Mouse (Mus musculus): Measurements from ENCODE around the gene Minpp1. TPM values are rescaled to one million over a fixed set of nuclear protein-coding genes. Genes with fewer than 3 reads are reported as not detected.
"Not testable (repeated sequence)": the region's sequence is repeated elsewhere in the genome, so short reads cannot be mapped to it uniquely, and the experiment has no call there.

Minpp1 gene
- 37.5 and 38.7 TPM in 2 replicates for polyA plus RNA-seq (2015; fragmentation: Nextera tagmentation; extraction: Ambion mirVana)

DNA sequence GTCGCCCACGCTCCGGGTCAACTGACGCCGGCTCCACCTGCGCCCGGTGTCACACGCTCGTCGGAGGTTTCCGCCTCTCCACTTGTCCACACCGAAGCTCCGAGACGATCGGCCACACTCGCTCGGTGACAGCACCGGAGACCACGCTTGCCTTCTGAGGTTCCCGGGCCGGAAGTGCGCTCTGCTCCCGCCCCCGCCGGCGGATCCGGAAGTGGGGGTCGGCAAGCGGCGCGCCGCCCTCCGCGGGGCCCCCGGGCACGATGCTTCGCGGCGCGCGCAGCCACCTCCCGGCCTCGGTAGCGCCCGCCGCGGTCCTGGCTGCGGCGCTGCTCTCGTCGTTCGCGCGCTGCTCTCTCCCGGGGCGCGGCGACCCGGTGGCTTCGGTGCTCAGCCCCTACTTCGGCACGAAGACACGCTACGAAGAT, at the start of gene Minpp1:
Minpp1 (plus strand) TSS at position 89 of the 425 bp plus-strand sequence.
- DNase-seq (ENCODE audit: low spot score) = peak; percentile 90
- H3K27ac ChIP-seq (replicated peaks) = peak within 1 kb of the TSS; percentile 92
- H3K9me3 ChIP-seq (ENCODE audit: control insufficient read depth, low read length) = no peaks in the 10 kb centered on the region
- peaks cover 5% of the 10 kb centered on the region; the same call in 1 of the 2 replicates for H3K4me1 ChIP-seq (replicated peaks; ENCODE audit: control insufficient read depth, insufficient read depth)
- peak within 1 kb of the TSS; percentile 77 for H3K9ac ChIP-seq (ENCODE audit: low read length)
- under 1% methylated on average over 60 of the region's 64 CpGs for WGBS
- H3K27me3 ChIP-seq (ENCODE audit: control insufficient read depth, insufficient read depth, low read length) = no peaks in the 10 kb centered on the region
- peak within 1 kb of the TSS; percentile 70 for H3K4me3 ChIP-seq (ENCODE audit: low read depth, low read length)
- ATAC-seq (ENCODE audit: low FRiP score, low TSS enrichment) = peak; percentile 85
- peak within 1 kb of the TSS; percentile 77 for H3K4me2 ChIP-seq (replicated peaks; ENCODE audit: low read depth)
- no peaks in the 10 kb centered on the region for H3K36me3 ChIP-seq (ENCODE audit: control insufficient read depth, insufficient read depth, low read length)
- TF ChIP-seq EP300 (optimal IDR thresholded peaks at IDR 0.05) (no peak), CTCF (IDR thresholded peaks at IDR 0.05; ENCODE audit: low read depth) (no peak)

- TF ChIP-seq EP300 (optimal IDR thresholded peaks at IDR 0.05) (no peak), CTCF (IDR thresholded peaks at IDR 0.05; ENCODE audit: low read depth) (no peak)
- H3K4me1 ChIP-seq (replicated peaks; ENCODE audit: control insufficient read depth, insufficient read depth) = no peaks in the 10 kb centered on the region
- H3K36me3 ChIP-seq (ENCODE audit: control insufficient read depth, insufficient read depth, low read length) = no peaks in the 10 kb centered on the region
- no peak overlapping the region for H3K27ac ChIP-seq (replicated peaks)
- no peaks in the 10 kb centered on the region for H3K9me3 ChIP-seq (ENCODE audit: control insufficient read depth, low read length)
- H3K4me3 ChIP-seq (ENCODE audit: low read depth, low read length) = no peak overlapping the region
- 88% methylated on average over 2 of the region's 2 CpGs for WGBS
- no peak overlapping the region for H3K9ac ChIP-seq (ENCODE audit: low read length)
- no peak for ATAC-seq (ENCODE audit: low FRiP score, low TSS enrichment)
- DNase-seq (ENCODE audit: low spot score) = no peak
- H3K4me2 ChIP-seq (replicated peaks; ENCODE audit: low read depth) = no peak overlapping the region
- no peaks in the 10 kb centered on the region for H3K27me3 ChIP-seq (ENCODE audit: control insufficient read depth, insufficient read depth, low read length)
Observed at GRCm38 (mm10) chr19:32439356-32439755, 46.2 kb upstream of the Minpp1 start.

GRCm38 (mm10) chr19:32441568-32441967, 44.0 kb upstream of the Minpp1 start:
- TF ChIP-seq CTCF (IDR thresholded peaks at IDR 0.05; ENCODE audit: low read depth) = no peak
- TF ChIP-seq EP300 (optimal IDR thresholded peaks at IDR 0.05) = no peak
- H3K4me2 ChIP-seq (replicated peaks; ENCODE audit: low read depth) = no peak overlapping the region
- ATAC-seq (ENCODE audit: low FRiP score, low TSS enrichment) = no peak
- H3K9ac ChIP-seq (ENCODE audit: low read length) = no peak overlapping the region
- no peak overlapping the region for H3K4me3 ChIP-seq (ENCODE audit: low read depth, low read length)
- WGBS = 97% methylated on average over 11 of the region's 11 CpGs
- no peaks in the 10 kb centered on the region for H3K9me3 ChIP-seq (ENCODE audit: control insufficient read depth, low read length)
- no peak overlapping the region for H3K27ac ChIP-seq (replicated peaks)
- no peaks in the 10 kb centered on the region for H3K36me3 ChIP-seq (ENCODE audit: control insufficient read depth, insufficient read depth, low read length)
- DNase-seq (ENCODE audit: low spot score) = no peak
- H3K4me1 ChIP-seq (replicated peaks; ENCODE audit: control insufficient read depth, insufficient read depth) = no peaks in the 10 kb centered on the region
- no peaks in the 10 kb centered on the region for H3K27me3 ChIP-seq (ENCODE audit: control insufficient read depth, insufficient read depth, low read length)

GRCm38 (mm10) chr19:32448931-32449330, 36.6 kb upstream of the Minpp1 start:
- Histone ChIP-seq H3K4me3 (ENCODE audit: low read depth, low read length) (no peak overlapping the region), H3K9ac (ENCODE audit: low read length) (no peak overlapping the region), H3K4me1 (replicated peaks; ENCODE audit: control insufficient read depth, insufficient read depth) (no peaks in the 10 kb centered on the region), H3K9me3 (ENCODE audit: control insufficient read depth, low read length) (no peaks in the 10 kb centered on the region), H3K27me3 (ENCODE audit: control insufficient read depth, insufficient read depth, low read length) (no peaks in the 10 kb centered on the region), H3K4me2 (replicated peaks; ENCODE audit: low read depth) (no peak overlapping the region), H3K27ac (replicated peaks) (no peak overlapping the region), H3K36me3 (ENCODE audit: control insufficient read depth, insufficient read depth, low read length) (no peaks in the 10 kb centered on the region)
- TF ChIP-seq CTCF (IDR thresholded peaks at IDR 0.05; ENCODE audit: low read depth) (no peak), EP300 (optimal IDR thresholded peaks at IDR 0.05) (no peak)
- ATAC-seq (ENCODE audit: low FRiP score, low TSS enrichment) (no peak), DNase-seq (ENCODE audit: low spot score) (no peak)
- WGBS = 92% methylated on average over 10 of the region's 10 CpGs

DNA sequence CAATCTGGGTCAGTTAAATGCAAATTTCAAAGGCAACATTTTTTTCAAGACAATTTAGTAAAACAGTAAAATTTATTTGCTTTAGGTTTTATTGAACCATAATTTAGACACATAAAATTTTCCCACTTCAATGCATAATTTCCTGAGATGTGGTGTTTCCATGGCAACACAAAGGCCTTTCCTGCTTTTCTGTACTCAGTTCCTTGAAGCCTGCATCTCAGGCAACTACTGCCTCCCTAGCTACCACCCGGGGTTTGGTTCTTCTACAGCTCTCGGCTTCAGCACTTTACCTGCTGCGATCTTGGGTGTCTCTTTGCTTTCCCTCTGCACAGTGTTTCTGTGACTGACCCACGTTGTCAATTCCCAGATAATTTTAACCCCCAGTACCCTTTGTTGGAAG, 33.3 kb upstream of the Minpp1 start:
- no peak for ATAC-seq (ENCODE audit: low FRiP score, low TSS enrichment)
- 81% methylated on average over 4 of the region's 4 CpGs for WGBS

DNA sequence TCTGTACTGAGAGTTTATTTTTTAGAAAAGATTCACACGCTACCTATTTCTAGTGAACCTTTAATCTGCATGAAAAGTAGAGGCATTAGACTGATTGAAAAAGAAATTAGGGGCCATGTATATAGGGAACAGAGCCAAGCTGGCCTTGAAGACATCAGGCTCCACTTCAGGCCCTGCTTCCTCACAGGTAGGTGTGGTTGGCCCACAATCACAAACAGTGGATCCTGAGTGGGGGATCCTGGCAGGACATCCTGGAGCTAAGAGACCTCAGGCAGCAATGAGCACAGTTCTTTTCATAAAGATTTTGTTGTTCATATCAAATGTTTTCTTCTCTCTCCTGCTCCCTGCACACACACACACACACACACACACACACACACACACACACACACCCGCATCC, 28.8 kb upstream of the Minpp1 start:
- DNase-seq (ENCODE audit: low spot score) (no peak), ATAC-seq (ENCODE audit: low FRiP score, low TSS enrichment) (no peak)
- no peaks in the 10 kb centered on the region for H3K36me3 ChIP-seq (ENCODE audit: control insufficient read depth, insufficient read depth, low read length)
- no peaks in the 10 kb centered on the region for H3K9me3 ChIP-seq (ENCODE audit: control insufficient read depth, low read length)
- H3K27ac ChIP-seq (replicated peaks) = no peak overlapping the region
- 77% methylated on average over 2 of the region's 2 CpGs for WGBS
- no peak overlapping the region for H3K4me3 ChIP-seq (ENCODE audit: low read depth, low read length)
- H3K27me3 ChIP-seq (ENCODE audit: control insufficient read depth, insufficient read depth, low read length) = no peaks in the 10 kb centered on the region
- no peak overlapping the region for H3K4me2 ChIP-seq (replicated peaks; ENCODE audit: low read depth)
- TF ChIP-seq EP300 (optimal IDR thresholded peaks at IDR 0.05) = no peak
- TF ChIP-seq CTCF (IDR thresholded peaks at IDR 0.05; ENCODE audit: low read depth) = no peak
- no peaks in the 10 kb centered on the region for H3K4me1 ChIP-seq (replicated peaks; ENCODE audit: control insufficient read depth, insufficient read depth)
- no peak overlapping the region for H3K9ac ChIP-seq (ENCODE audit: low read length)

More for the DNA sequence above, 33.3 kb upstream of the Minpp1 start:
- Histone ChIP-seq H3K4me1 (replicated peaks; ENCODE audit: control insufficient read depth, insufficient read depth) (no peaks in the 10 kb centered on the region), H3K27ac (replicated peaks) (no peak overlapping the region), H3K4me2 (replicated peaks; ENCODE audit: low read depth) (no peak overlapping the region), H3K9ac (ENCODE audit: low read length) (no peak overlapping the region), H3K27me3 (ENCODE audit: control insufficient read depth, insufficient read depth, low read length) (no peaks in the 10 kb centered on the region), H3K4me3 (ENCODE audit: low read depth, low read length) (no peak overlapping the region), H3K9me3 (ENCODE audit: control insufficient read depth, low read length) (no peaks in the 10 kb centered on the region), H3K36me3 (ENCODE audit: control insufficient read depth, insufficient read depth, low read length) (no peaks in the 10 kb centered on the region)
- TF ChIP-seq CTCF (IDR thresholded peaks at IDR 0.05; ENCODE audit: low read depth) (no peak), EP300 (optimal IDR thresholded peaks at IDR 0.05) (no peak)
- DNase-seq (ENCODE audit: low spot score) = no peak

GRCm38 (mm10) chr19:32457631-32458030, 27.9 kb upstream of the Minpp1 start:
- not testable (repeated sequence) for H3K4me1 ChIP-seq (replicated peaks; ENCODE audit: control insufficient read depth, insufficient read depth); H3K27ac ChIP-seq (replicated peaks); H3K9me3 ChIP-seq (ENCODE audit: control insufficient read depth, low read length); H3K36me3 ChIP-seq (ENCODE audit: control insufficient read depth, insufficient read depth, low read length); ATAC-seq (ENCODE audit: low FRiP score, low TSS enrichment); H3K9ac ChIP-seq (ENCODE audit: low read length); H3K27me3 ChIP-seq (ENCODE audit: control insufficient read depth, insufficient read depth, low read length); DNase-seq (ENCODE audit: low spot score); H3K4me2 ChIP-seq (replicated peaks; ENCODE audit: low read depth); H3K4me3 ChIP-seq (ENCODE audit: low read depth, low read length)
- 81% methylated on average over 8 of the region's 8 CpGs for WGBS

Data from stomach, postnatal 0 days (tissue).